Mouse (Mus musculus) CH12F3 (cell line): ENCODE measurements around the gene Cntn4.

Source experiments
- in situ Hi-C: fragments of 300-500 bp; cut with MboI; formaldehyde crosslinking; loops from 2 replicates; pipeline ENCODE4 v1.14.3; 2020; ENCODE audit warnings: low sequenced_read_pairs

Gene Cntn4

DNA sequence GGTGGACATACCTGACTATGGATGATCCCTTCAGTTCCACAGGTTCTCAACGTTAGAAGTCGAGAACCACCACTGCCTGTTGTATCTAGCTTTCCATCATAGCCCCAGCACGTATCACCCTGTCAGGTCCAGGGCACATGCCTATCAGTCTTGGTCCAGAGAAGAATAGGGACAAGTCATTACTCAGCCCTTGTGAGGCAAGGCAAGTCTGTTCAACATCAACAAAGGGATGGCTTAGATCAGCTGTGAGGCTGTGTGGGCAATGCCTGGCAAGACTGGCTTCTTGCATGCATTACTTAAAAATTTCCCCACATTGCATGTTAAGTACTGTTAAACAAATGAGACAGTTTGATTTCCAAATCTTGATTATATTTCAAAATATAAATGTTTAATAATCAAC, 1070.3 kb downstream of the Cntn4 start:
- in situ Hi-C loops, result no loop called here
